Comparison of ENCODE assay signal across 8 mouse cellular contexts in the genomic region with DNA sequence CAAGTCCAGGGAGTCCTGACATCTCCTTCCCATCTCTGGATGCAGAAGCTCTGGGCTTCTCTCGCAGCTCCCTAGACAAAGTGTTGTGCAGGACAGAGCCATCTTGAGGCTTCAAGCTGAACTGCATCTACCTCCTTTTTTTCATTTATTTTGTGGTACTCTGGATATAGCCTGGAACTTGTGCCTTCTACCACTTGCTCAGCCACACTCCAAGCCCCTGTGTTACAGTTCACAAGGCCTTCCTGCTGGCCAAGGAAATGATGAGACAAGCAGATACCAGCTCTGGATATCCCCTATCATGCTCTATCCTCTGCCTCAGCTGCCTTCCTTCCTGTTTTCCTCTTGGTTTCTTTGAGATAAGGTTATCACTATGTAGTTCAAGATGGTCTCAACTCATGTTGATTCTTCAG. TPM values are rescaled to one million over a fixed set of nuclear protein-coding genes. Genes with fewer than 3 reads are reported as not detected.
DNase-seq lines count a peak whose midpoint lies in the region; ATAC-seq and TF ChIP-seq lines count a peak whose summit lies in the region.
"Had no signal": no experiment of that assay in that cellular context is flagged by ENCODE, and none has a peak within 500 bp of the region (broad histone marks: within the 10 kb centered on the region; RNA-seq: fewer than 3 reads in every experiment).

No protein-coding gene starts in this region.

- H3K27me3 ChIP-seq in neural tube, embryonic 15.5 days (replicated peaks), result no peaks in the 10 kb centered on the region
- H3K27me3 ChIP-seq in intestine, embryonic 16.5 days (replicated peaks; ENCODE audit: control insufficient read depth, insufficient read depth, low read length), result no peaks in the 10 kb centered on the region
- H3K27me3 ChIP-seq: limb, embryonic 15.5 days had no signal

- no peaks in the 10 kb centered on the region for H3K4me1 ChIP-seq in neural tube, embryonic 15.5 days
- H3K4me1 ChIP-seq in intestine, embryonic 16.5 days (ENCODE audit: control insufficient read depth, insufficient read depth, low read length), result no peaks in the 10 kb centered on the region
- H3K4me1 ChIP-seq: limb, embryonic 15.5 days had no signal

- no peak overlapping the region for H3K4me3 ChIP-seq in layer of hippocampus, adult 2 months
- no peak overlapping the region for H3K4me3 ChIP-seq in neural tube, embryonic 15.5 days (replicated peaks)
- no peak overlapping the region for H3K4me3 ChIP-seq in intestine, embryonic 16.5 days (ENCODE audit: low read length)
- H3K4me3 ChIP-seq: limb, embryonic 15.5 days had no signal

- WGBS in neural tube, embryonic 15.5 days, result 9% methylated on average over 1 of the region's 1 CpGs
- 14% methylated on average over 1 of the region's 1 CpGs for WGBS in intestine, embryonic 16.5 days

- ATAC-seq in neural tube, embryonic 15.5 days (ENCODE audit: low FRiP score), result peak; percentile 63; the same call in 1 of the 2 replicates
- ATAC-seq in intestine, embryonic 16.5 days, result no peak

- peaks cover 56% of the 10 kb centered on the region for H3K36me3 ChIP-seq in neural tube, embryonic 15.5 days
- H3K36me3 ChIP-seq in intestine, embryonic 16.5 days (ENCODE audit: control insufficient read depth, insufficient read depth, low read length), result peaks cover 16% of the 10 kb centered on the region; the same call in 1 of the 2 replicates

- TF ChIP-seq CTCF in layer of hippocampus, adult 2 months (conservative IDR thresholded peaks at IDR 0.05), result peak; percentile 93

- no peak overlapping the region for H3K4me2 ChIP-seq in neural tube, embryonic 15.5 days
- no peak overlapping the region for H3K4me2 ChIP-seq in intestine, embryonic 16.5 days (ENCODE audit: low read depth, low read length)
- H3K4me2 ChIP-seq: limb, embryonic 15.5 days had no signal

- no peak overlapping the region for H3K27ac ChIP-seq in layer of hippocampus, adult 2 months
- H3K27ac ChIP-seq in neural tube, embryonic 15.5 days (replicated peaks), result no peak overlapping the region
- H3K27ac ChIP-seq in intestine, embryonic 16.5 days (ENCODE audit: low read length), result no peak overlapping the region
- H3K27ac ChIP-seq: limb, embryonic 15.5 days had no signal

- no peak overlapping the region for H3K9ac ChIP-seq in neural tube, embryonic 15.5 days (replicated peaks)
- H3K9ac ChIP-seq in intestine, embryonic 16.5 days (ENCODE audit: low read depth, low read length), result no peak overlapping the region
- H3K9ac ChIP-seq: limb, embryonic 15.5 days had no signal

- H3K9me3 ChIP-seq in neural tube, embryonic 15.5 days (replicated peaks), result no peaks in the 10 kb centered on the region
- H3K9me3 ChIP-seq in intestine, embryonic 16.5 days (ENCODE audit: control insufficient read depth, low read length), result no peaks in the 10 kb centered on the region
- H3K9me3 ChIP-seq: limb, embryonic 15.5 days had no signal

- peak; percentile 37 to 50 for DNase-seq in layer of hippocampus, adult 2 months (ENCODE audit: low spot score in 2 of 2)
- DNase-seq in layer of hippocampus, postnatal 25 days (ENCODE audit: extremely low spot score in 1 of 2, low spot score in 1 of 2), result no peak
- DNase-seq in ES-CJ7 (ENCODE audit: low read depth, low spot score) (peak; percentile 51), adipocyte (ENCODE audit: low spot score) (peak; percentile 61)
- DNase-seq in layer of hippocampus, adult 9-10 months (ENCODE audit: low spot score), result peak; percentile 55

RNA-seq across cellular contexts. Expression of a gene that starts 15.3 kb away (rescaled TPM):
- total RNA-seq in layer of hippocampus, adult 2 months (2021), result 1 to 10 TPM; 2.1 to 2.6 TPM
- total RNA-seq in layer of hippocampus, postnatal 25 days (2021), result 1 to 10 TPM; 1.5 to 2.1 TPM
- polyA plus RNA-seq in neural tube, embryonic 15.5 days (2015; fragmentation: Nextera tagmentation; extraction: Ambion mirVana), result not detected in 2 replicates
- not detected in 2 replicates for polyA plus RNA-seq in intestine, embryonic 16.5 days (2015; fragmentation: Nextera tagmentation; extraction: Ambion mirVana)
- polyA plus RNA-seq: limb, embryonic 15.5 days had no signal

RNA-seq across cellular contexts. Expression of a gene that starts 21.6 kb away (rescaled TPM):
- not detected for total RNA-seq in layer of hippocampus, adult 2 months (2021)
- total RNA-seq in layer of hippocampus, postnatal 25 days (2021), result not detected
- polyA plus RNA-seq in neural tube, embryonic 15.5 days (2015; fragmentation: Nextera tagmentation; extraction: Ambion mirVana), result not detected in 2 replicates
- polyA plus RNA-seq in intestine, embryonic 16.5 days (2015; fragmentation: Nextera tagmentation; extraction: Ambion mirVana), result not detected in 2 replicates
- polyA plus RNA-seq: limb, embryonic 15.5 days had no signal

RNA-seq across cellular contexts. Expression of a gene that starts 32.2 kb away (rescaled TPM):
- 1 to 10 TPM; 8.8 to 8.9 TPM for total RNA-seq in layer of hippocampus, adult 2 months (2021)
- total RNA-seq in layer of hippocampus, postnatal 25 days (2021), result 1 to 10 TPM; 7.9 to 9.1 TPM
- 9.5 and 10.8 TPM in 2 replicates for polyA plus RNA-seq in neural tube, embryonic 15.5 days (2015; fragmentation: Nextera tagmentation; extraction: Ambion mirVana)
- 15.5 and 16.2 TPM in 2 replicates for polyA plus RNA-seq in intestine, embryonic 16.5 days (2015; fragmentation: Nextera tagmentation; extraction: Ambion mirVana)

RNA-seq across cellular contexts. Expression of a gene that starts 32.2 kb away (rescaled TPM):
- 10 to 100 TPM; 11.0 to 11.7 TPM for total RNA-seq in layer of hippocampus, adult 2 months (2021)
- 1 to 10 TPM; 9.2 to 9.7 TPM for total RNA-seq in layer of hippocampus, postnatal 25 days (2021)
- 10.0 and 11.3 TPM in 2 replicates for polyA plus RNA-seq in neural tube, embryonic 15.5 days (2015; fragmentation: Nextera tagmentation; extraction: Ambion mirVana)
- 11.7 and 12.0 TPM in 2 replicates for polyA plus RNA-seq in intestine, embryonic 16.5 days (2015; fragmentation: Nextera tagmentation; extraction: Ambion mirVana)

RNA-seq across cellular contexts. Expression of a gene that starts 34.1 kb away (rescaled TPM):
- total RNA-seq in layer of hippocampus, adult 2 months (2021), result 10 to 100 TPM; 82.5 to 86.7 TPM
- 10 to 100 TPM; 89.4 to 97.0 TPM for total RNA-seq in layer of hippocampus, postnatal 25 days (2021)
- 105 and 107 TPM in 2 replicates for polyA plus RNA-seq in neural tube, embryonic 15.5 days (2015; fragmentation: Nextera tagmentation; extraction: Ambion mirVana)
- polyA plus RNA-seq in intestine, embryonic 16.5 days (2015; fragmentation: Nextera tagmentation; extraction: Ambion mirVana), result 92.2 and 96.8 TPM in 2 replicates

Comparison
In these comparisons a context has a peak if more than half of its experiments do, and no peak if none do; other contexts are left out.
1. DNase-seq: peak in layer of hippocampus, adult 2 months (2 of 2), ES-CJ7 (single experiment), adipocyte (single experiment) and layer of hippocampus, adult 9-10 months (single experiment); none in layer of hippocampus, postnatal 25 days (0 of 2).